Mouse (Mus musculus) adrenal gland, postnatal 4 days (tissue): ENCODE data around the gene Rgs10. TPM values are rescaled to one million over a fixed set of nuclear protein-coding genes. Genes with fewer than 3 reads are reported as not detected.

ENCODE experiments used
- DNase-seq, 2 experiments: peaks; one replicate each; pipeline ENCODE4 v3.0.0; 2021 to 2022; ENCODE audit warnings: low spot score in 2 of 2, mixed read lengths in 2 of 2
- total RNA-seq, 2 experiments: library from RNA; stranded (reverse); gene quantifications; 2 replicates each; pipeline ENCODE4 v1.2.3; 2021

Gene Rgs10
- total RNA-seq, 2 experiments from 2014 or later, result 11.5 to 12.0 TPM

- no peak for DNase-seq
Measured at GRCm38 (mm10) chr7:128412071-128412833, 6.3 kb downstream of the Rgs10 start.

- DNase-seq, result no peak
Measured at GRCm38 (mm10) chr7:128410708-128411413, 7.7 kb downstream of the Rgs10 start.

DNA sequence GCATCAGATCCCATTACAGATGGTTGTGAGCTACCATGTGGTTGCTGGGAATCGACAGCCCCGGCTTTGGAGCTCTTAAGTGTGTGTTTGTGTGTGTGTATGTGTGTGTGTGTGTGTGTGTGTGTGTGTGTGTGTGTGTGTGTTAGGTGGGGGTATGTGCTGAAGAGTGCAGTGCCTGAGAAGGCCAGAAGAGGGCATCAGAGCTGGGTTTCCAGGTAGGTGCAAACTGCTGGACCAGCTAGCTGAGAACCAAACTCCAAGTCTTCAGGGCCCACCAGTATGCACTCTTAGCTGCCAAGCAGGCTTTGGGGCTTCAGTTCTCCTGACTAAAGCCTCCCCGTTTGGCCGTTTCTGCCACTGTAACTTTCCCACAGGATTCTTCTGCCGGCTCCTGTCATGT is 10.3 kb downstream of the Rgs10 start:
- no peak for DNase-seq

- no peak for DNase-seq
Measured at GRCm38 (mm10) chr7:128403988-128404387, 14.6 kb downstream of the Rgs10 start.

DNA sequence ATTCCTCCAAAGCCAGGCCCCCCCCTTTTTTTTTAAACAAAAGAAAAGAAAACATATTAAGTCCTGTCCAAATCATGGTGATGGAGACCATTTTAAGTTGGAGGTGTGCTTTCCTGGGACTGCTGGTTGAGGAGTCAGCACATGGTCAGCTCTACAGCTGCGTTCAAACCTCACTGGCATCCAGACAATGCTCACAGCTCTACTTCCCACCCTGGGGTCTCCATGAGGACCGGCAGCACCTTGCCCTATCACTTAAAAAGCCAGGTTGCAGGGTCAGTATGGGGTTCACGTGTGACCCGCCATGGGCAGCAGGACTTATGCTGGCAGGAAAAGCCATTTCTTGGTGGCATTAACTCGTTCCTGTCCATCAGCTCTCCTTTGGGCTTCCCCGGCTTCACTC is 15.0 kb downstream of the Rgs10 start:
- DNase-seq, result no peak

DNA sequence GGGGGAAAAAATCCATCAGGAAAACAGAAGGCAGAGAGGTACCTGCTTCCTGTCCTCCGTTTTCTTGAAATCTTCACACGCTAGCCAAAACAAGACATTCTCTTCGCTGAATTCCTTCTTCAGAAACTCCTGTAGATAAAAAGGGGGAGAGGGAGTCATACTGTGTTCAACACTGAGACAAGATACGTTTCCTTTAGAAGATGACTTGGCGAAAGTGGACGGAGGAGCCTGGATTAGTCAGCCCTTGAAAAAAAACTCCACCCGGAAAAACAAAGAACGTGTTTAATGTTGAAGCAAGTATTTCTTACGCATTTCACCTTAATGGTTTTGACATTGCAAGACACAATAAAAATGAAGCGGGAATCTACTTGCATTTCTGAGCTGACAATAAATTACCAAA is 15.4 kb downstream of the Rgs10 start:
- no peak for DNase-seq

DNA sequence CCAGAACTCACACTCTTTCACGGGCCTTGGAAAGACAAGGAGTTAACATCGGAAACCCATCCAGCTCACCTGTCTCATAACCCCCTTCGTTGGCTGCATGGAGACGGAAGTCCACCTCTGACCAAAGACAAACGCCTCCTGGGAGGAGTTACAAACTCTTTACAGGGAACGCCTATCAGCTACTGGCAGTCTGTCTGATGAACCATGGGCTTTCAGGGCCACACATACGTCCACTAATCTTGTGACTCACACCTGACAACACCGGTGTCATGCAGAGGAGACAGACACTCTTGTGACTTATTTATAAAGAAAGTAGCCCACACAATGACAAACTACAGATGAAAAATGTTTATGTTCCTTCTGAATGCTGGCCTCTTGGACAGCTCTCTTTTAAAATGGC is 16.0 kb downstream of the Rgs10 start:
- DNase-seq, result no peak

DNA sequence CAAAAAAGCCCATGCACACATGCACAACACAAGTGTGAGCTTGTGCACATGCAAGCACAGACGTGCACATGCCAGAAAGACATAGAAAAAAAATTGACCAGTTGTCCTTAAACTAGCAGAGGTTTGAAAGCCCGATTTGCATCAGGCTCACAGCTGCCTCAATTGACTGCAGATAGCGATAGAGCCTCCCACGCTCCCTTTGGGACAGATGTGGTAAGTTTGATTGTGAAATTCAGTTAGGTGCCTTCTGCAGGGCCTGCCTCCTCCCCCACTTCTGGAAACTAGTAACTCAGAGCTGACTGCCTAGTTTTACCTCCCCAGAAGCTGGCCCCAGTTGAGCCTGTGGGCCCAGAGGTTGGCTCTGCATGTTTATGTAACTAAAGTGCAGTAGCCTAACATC is 19.9 kb downstream of the Rgs10 start:
- DNase-seq, result no peak

GRCm38 (mm10) chr7:128397066-128397465 is 21.5 kb downstream of the Rgs10 start:
- no peak for DNase-seq

GRCm38 (mm10) chr7:128393756-128394155 is 24.8 kb downstream of the Rgs10 start:
- DNase-seq, result no peak

- DNase-seq, result no peak
Measured at GRCm38 (mm10) chr7:128392972-128393314, 25.6 kb downstream of the Rgs10 start.

GRCm38 (mm10) chr7:128392071-128392971 is 26.2 kb downstream of the Rgs10 start:
- no peak for DNase-seq

GRCm38 (mm10) chr7:128391267-128392057 is 27.1 kb downstream of the Rgs10 start:
- DNase-seq, result no peak

DNA sequence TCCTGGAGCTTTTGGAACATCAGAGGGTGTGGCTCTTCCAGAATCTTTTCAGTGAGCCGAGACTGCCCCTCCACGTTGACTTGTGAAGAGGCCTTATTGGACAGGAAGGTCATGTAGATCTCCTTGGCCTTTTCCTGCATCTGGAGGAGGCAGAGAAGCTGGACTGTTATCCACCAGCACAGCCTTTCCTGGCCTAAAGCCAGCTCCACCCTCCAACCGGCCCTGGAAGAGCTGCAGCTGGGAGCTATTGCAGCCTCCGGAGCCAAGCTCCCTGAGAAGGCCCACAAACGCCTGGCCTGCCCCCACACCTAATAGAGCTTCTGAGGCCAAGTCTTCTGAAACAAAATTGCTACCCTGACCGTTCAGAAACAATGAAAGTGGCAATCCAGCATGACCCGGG is 29.6 kb downstream of the Rgs10 start:
- peak; percentile 33 to 49 for DNase-seq

- DNase-seq, result no peak
Measured at GRCm38 (mm10) chr7:128383726-128384463, 34.7 kb downstream of the Rgs10 start.

DNA sequence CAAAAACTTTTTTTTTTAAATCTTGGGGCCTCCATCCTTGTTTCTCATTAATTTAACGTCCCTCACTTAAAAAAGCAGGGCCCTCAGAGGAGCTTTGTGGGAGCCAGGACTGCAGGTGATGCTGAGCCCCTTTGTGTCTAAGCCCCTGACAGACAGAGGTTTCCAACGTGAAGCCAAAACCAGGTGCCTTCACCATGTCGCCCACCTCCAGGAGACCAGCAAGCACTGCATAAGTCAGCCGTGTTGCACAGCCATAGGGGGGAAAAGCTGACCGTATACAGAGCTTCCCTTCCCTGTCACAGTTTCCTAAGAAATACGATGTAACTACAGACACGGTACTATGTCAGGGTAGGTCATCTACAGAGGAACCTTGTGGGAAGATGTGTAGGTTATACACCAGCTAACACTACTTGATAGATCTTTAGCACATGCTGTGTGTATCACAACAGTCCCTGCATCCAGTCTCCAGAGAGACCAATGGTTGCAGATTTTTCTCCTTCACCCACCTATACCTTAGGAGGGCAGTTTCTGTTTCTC is 35.3 kb downstream of the Rgs10 start:
- no peak for DNase-seq

DNA sequence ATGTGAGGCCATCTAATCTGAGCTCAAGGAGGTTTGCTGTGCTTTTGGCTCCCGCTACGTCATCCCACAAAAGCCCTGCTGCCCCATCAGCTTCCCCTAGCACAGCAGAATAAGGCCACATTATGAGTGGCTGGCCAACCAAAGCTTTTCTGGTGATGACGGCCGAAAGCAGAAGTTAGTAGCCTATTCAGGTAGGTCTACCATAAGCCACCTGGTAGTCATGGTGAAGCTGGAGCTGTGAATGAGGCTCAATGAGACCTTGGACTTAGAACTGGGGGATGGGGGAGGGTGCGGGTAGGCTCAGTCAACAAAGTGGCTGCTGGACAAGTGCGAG is 36.1 kb downstream of the Rgs10 start:
- no peak for DNase-seq

- DNase-seq, result no peak
Measured at GRCm38 (mm10) chr7:128381811-128382526, 36.6 kb downstream of the Rgs10 start.

GRCm38 (mm10) chr7:128381001-128381400 is 37.6 kb downstream of the Rgs10 start:
- no peak for DNase-seq
